Mouse (Mus musculus) kidney, adult 2 months (tissue): ENCODE measurements around the gene Mb.

ENCODE experiments used
- CTCF ChIP-seq: fragments of 200-500 bp; conservative IDR thresholded peaks from 2 replicates; pipeline ENCODE4 v1.5.1; 2011; ENCODE audit warnings: low read depth, mild to moderate bottlenecking, control low read depth, low read length, moderate library complexity, mixed read lengths; ENCODE audit not compliant: insufficient read depth, insufficient read length
- POLR2A ChIP-seq: fragments of 200-500 bp; IDR thresholded peaks from one replicate; pipeline ENCODE4 v1.6.1; 2011; ENCODE audit warnings: low read depth, low read length, control low read depth

DNA sequence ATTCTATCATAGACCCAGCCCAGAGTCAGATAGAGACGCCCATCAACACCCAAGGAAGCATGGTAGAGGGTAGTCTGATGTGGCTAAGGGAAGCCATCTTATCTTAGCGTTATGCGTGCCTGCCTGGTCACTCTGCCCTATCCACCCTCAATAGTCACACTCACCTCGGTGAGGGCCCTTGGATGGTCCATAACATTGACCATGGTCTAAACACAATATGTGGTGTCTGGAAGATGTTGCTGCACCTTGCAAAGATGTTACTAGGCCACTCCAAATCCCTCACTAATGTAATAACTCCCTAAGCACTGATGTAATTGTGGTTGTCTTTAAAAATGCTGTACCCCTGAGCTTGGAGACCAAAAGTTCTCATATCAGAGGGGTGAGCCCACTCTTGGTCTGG is 77.8 kb downstream of the Mb start:
- TF ChIP-seq CTCF (no peak), POLR2A (no peak)
